Mouse (Mus musculus) hindbrain, embryonic 14.5 days (tissue): Measurements from ENCODE around the gene Tead1. TPM values are rescaled to one million over a fixed set of nuclear protein-coding genes. Genes with fewer than 3 reads are reported as not detected.

Experiments
- ATAC-seq: fragments of 200-750 bp; cut with Nextera tagmentation; 2 replicates; pipeline ENCODE4 v1.8.0; 2017; ENCODE audit warnings: moderate number of reproducible peaks, mild to moderate bottlenecking, moderate TSS enrichment, moderate library complexity; ENCODE audit not compliant: low FRiP score
- DNase-seq: peaks from one replicate; pipeline ENCODE4 v3.0.0-alpha.2; 2015; ENCODE audit warnings: low spot score
- H3K27ac ChIP-seq: fragments of 300-500 bp; sonication (generic); 2 replicates; pipeline ENCODE4 v1.5.1; 2014; ENCODE audit warnings: mild to moderate bottlenecking, moderate library complexity
- H3K27me3 ChIP-seq: fragments of 300-500 bp; sonication (generic); 2 replicates; pipeline ENCODE4 v1.6.1; 2014; ENCODE audit warnings: mild to moderate bottlenecking, low read length, mixed read lengths; ENCODE audit not compliant: control insufficient read depth, insufficient read depth
- H3K36me3 ChIP-seq: fragments of 300-500 bp; sonication (generic); replicated peaks from 2 replicates; pipeline ENCODE4 v1.6.1; 2014; ENCODE audit not compliant: control insufficient read depth, insufficient read depth
- H3K4me1 ChIP-seq: fragments of 300-500 bp; sonication (generic); replicated peaks from 2 replicates; pipeline ENCODE4 v1.6.1; 2014; ENCODE audit warnings: antibody characterized with exemption, low read length, mixed read lengths; ENCODE audit not compliant: control insufficient read depth, insufficient read depth
- H3K4me2 ChIP-seq: fragments of 300-500 bp; sonication (generic); replicated peaks from 2 replicates; pipeline ENCODE4 v1.6.1; 2014; ENCODE audit warnings: mild to moderate bottlenecking, moderate library complexity
- H3K4me3 ChIP-seq: fragments of 300-500 bp; sonication (generic); replicated peaks from 2 replicates; pipeline ENCODE4 v1.5.1; 2014; ENCODE audit warnings: mild to moderate bottlenecking, low read length
- H3K9ac ChIP-seq: fragments of 300-500 bp; sonication (generic); 2 replicates; pipeline ENCODE4 v1.6.1; 2014
- H3K9me3 ChIP-seq: fragments of 300-500 bp; sonication (generic); 2 replicates; pipeline ENCODE4 v1.6.1; 2016; ENCODE audit warnings: low read length; ENCODE audit not compliant: control insufficient read depth
- WGBS: fragments of 180-500 bp; shearing (Covaris S2); extraction: QIAGEN DNeasy Blood & Tissue Kit; methylation state at CpG from one replicate; pipeline ENCODE4 v1.1.7; 2014; 5-methylcytosine and 5-hydroxymethylcytosine counted together
- polyA plus RNA-seq: library from polyadenylated mRNA; unstranded; fragments of >200 nt; fragmentation: Nextera tagmentation; extraction: Ambion mirVana; gene quantifications from 2 replicates; pipeline ENCODE4 v1.2.1, GENCODE M21; 2014

The Tead1 gene
- polyA plus RNA-seq, 1 experiment from 2014 or later: 16.0 TPM

GRCm38 (mm10) chr7:112659816-112660215 is 19.3 kb upstream of the Tead1 start:
- Histone ChIP-seq H3K36me3 (no peaks in the 10 kb centered on the region), H3K9me3 (no peaks in the 10 kb centered on the region), H3K4me3 (no peak overlapping the region), H3K4me2 (no peak overlapping the region), H3K4me1 (peaks cover 16% of the 10 kb centered on the region; the same call in 1 of the 2 replicates), H3K9ac (no peak overlapping the region), H3K27ac (no peak overlapping the region), H3K27me3 (no peaks in the 10 kb centered on the region)
- ATAC-seq: no peak
- DNase-seq: no peak
- WGBS: 36% methylated on average over 5 of the region's 5 CpGs

- no peak overlapping the region for H3K4me2 ChIP-seq
- no peak for ATAC-seq
- DNase-seq: no peak
- no peaks in the 10 kb centered on the region for H3K27me3 ChIP-seq
- H3K36me3 ChIP-seq: no peaks in the 10 kb centered on the region
- H3K4me3 ChIP-seq: no peak overlapping the region
- H3K27ac ChIP-seq: no peak overlapping the region
- WGBS: 18% methylated on average over 1 of the region's 1 CpGs
- H3K9ac ChIP-seq: no peak overlapping the region
- peaks cover 16% of the 10 kb centered on the region; the same call in 1 of the 2 replicates for H3K4me1 ChIP-seq
- no peaks in the 10 kb centered on the region for H3K9me3 ChIP-seq
These were observed 18.8 kb upstream of the Tead1 start for GRCm38 (mm10) chr7:112660325-112660724.

DNA sequence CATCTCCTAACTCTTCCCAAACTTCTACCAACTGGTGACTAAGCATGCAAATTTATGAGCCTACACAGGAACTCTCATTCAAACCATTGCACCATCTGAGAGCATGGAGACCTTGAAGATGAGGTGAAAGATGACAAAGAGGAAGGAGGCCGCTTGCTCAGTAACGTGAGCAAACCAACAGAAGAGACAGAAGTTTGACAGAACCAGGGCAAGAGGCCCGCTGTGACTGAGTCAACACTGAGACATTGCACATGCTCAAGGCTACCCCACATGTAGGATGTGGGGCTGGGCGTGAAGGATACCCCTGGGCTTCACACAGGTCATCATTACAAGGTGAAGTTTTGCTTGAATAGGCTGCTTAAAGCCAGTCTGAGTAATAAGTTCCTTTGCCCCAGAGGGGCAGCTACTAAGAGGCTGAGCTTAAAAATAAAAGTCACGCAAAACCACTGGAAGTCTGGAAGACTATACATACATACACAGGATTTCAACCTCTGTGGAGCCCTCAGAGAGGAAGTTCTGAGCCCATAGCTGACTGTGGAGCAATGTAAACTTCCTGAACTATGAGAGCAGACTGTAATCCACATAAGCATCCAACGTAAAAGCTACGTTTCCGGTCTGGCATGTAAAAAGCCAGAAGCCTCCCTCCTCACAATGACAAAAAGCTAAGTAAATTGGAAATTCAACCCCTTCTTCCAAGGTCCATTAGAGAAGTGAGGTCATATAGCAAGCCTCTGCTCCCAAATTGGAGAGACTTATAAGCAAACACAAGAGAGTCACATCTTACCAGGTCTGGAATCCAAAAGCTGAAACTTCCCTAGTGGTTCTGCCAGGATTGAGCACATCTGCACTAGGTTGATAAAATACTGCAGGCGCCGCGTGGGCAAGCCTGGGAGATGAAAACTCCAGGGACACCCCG is 16.5 kb upstream of the Tead1 start:
- DNase-seq: no peak
- no peaks in the 10 kb centered on the region for H3K36me3 ChIP-seq
- H3K4me2 ChIP-seq: no peak overlapping the region; the same call in 1 of the 2 replicates
- H3K27me3 ChIP-seq: no peaks in the 10 kb centered on the region
- H3K9ac ChIP-seq: peak overlapping the region; percentile 24
- peaks cover 11% of the 10 kb centered on the region; the same call in 1 of the 2 replicates for H3K4me1 ChIP-seq
- H3K27ac ChIP-seq: 0 out of 2 replicates have a peak overlapping the region, but pooled peaks have one; percentile 41
- 67% methylated on average over 12 of the region's 12 CpGs for WGBS
- H3K4me3 ChIP-seq: no peak overlapping the region
- no peak for ATAC-seq
- H3K9me3 ChIP-seq: no peaks in the 10 kb centered on the region

DNA sequence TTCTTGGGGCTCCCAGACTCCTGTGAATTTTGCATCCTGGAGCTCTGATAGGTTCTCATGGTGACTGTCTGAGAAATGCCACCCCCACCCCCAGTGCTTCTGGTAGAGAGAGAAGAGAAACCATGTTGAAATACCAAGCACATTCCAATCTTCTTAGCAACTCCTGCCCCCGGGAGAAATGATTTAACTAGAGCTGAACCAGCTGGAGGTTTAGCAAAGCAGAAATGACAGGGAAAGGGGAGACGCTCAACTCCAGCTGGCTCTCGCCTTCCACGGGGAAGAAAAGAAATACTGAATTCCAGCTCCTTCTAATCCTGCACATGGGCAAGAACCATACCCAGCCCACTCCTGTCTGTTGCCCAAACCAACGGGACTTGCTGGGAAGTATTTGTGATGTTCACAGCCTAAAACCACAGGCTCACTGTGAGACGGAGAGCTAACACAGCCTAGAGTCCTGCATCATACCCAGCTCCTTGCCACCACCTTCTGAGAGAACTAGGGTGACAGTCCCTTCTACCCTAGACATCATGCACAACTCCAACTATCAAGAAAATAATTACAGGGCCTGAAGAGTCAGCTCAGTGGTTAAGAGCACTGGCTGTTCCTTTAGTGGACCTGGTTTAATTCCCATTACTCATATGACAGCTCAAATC is 15.7 kb upstream of the Tead1 start:
- no peak overlapping the region for H3K4me3 ChIP-seq
- peak overlapping the region; percentile 41; the same call in 1 of the 2 replicates for H3K27ac ChIP-seq
- ATAC-seq: no peak

GRCm38 (mm10) chr7:112669993-112670392 is 9.1 kb upstream of the Tead1 start:
- Histone ChIP-seq H3K9ac (no peak overlapping the region), H3K36me3 (no peaks in the 10 kb centered on the region), H3K4me2 (no peak overlapping the region), H3K4me3 (no peak overlapping the region), H3K27me3 (no peaks in the 10 kb centered on the region), H3K27ac (no peak overlapping the region), H3K9me3 (no peaks in the 10 kb centered on the region), H3K4me1 (no peaks in the 10 kb centered on the region)
- WGBS: 90% methylated on average over 2 of the region's 2 CpGs
- DNase-seq: no peak
- no peak for ATAC-seq

More for the DNA sequence above, 15.7 kb upstream of the Tead1 start:
- Histone ChIP-seq H3K9me3 (no peaks in the 10 kb centered on the region), H3K36me3 (no peaks in the 10 kb centered on the region), H3K27me3 (no peaks in the 10 kb centered on the region), H3K9ac (peak overlapping the region; percentile 24), H3K4me2 (no peak overlapping the region; the same call in 1 of the 2 replicates), H3K4me1 (peaks cover 11% of the 10 kb centered on the region; the same call in 1 of the 2 replicates)
- 29% methylated on average over 6 of the region's 6 CpGs for WGBS
- no peak for DNase-seq

DNA sequence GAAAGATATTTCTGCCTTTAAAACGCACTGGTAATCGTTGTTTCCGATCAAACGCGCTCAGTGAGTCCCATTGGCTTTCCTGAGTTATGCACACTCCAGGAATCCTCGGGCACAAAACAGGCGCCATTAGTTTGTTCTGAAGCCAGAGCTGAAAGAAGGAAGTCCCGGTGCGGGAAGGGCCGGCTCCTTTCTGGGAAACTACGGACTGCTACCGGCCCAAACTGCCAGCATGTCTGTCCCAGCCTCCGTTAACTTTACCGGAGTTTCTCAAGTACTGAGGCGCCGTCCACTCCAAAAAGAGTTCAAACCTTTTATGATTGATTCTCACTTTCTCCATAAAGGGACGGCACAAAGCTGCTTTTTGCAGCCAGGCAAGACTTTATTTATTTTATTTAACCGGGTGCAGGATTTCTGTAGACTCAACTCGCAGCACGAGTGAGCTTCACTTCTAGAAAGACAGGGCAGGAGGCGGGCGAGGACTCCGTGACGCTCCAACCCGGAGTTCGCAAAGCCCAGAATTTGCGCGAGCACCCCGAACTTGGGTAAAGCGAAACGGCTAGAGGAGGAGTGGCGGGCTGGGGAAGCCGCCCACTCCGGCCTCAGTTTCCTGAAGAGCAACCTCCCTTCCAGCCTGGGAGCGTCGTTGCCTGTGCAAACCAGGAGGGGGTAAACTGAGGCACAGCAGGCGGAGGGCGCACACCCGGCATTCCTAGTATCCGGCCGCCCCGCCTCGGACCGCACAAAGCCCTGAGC is 524 bp upstream of the Tead1 start:
- Histone ChIP-seq H3K9ac (peak overlapping the region; percentile 55), H3K4me1 (peaks cover 29% of the 10 kb centered on the region), H3K27me3 (0 out of 2 replicates have a peak, but pooled peaks cover 3% of the 10 kb centered on the region), H3K4me2 (peak overlapping the region; percentile 94), H3K9me3 (no peaks in the 10 kb centered on the region), H3K36me3 (no peaks in the 10 kb centered on the region), H3K27ac (peak overlapping the region; percentile 91), H3K4me3 (peak overlapping the region; percentile 91)
- ATAC-seq (peak; percentile 68), DNase-seq (peak; percentile 67)
- under 1% methylated on average over 44 of the region's 44 CpGs for WGBS

- ATAC-seq (peak; percentile 55), DNase-seq (peak; percentile 63)
- H3K27ac ChIP-seq: peak overlapping the region; percentile 91
- H3K4me3 ChIP-seq: peak overlapping the region; percentile 91
- H3K4me2 ChIP-seq: peak overlapping the region; percentile 94
- peaks cover 33% of the 10 kb centered on the region for H3K4me1 ChIP-seq
- H3K36me3 ChIP-seq: no peaks in the 10 kb centered on the region
- H3K27me3 ChIP-seq: 0 out of 2 replicates have a peak, but pooled peaks cover 3% of the 10 kb centered on the region
- peak overlapping the region; percentile 84 for H3K9ac ChIP-seq
- under 1% methylated on average over 62 of the region's 95 CpGs for whole genome bisulfite sequencing
- no peaks in the 10 kb centered on the region for H3K9me3 ChIP-seq
These were observed 561 bp downstream of the Tead1 start for GRCm38 (mm10) chr7:112679513-112680245.

- no peaks in the 10 kb centered on the region for H3K9me3 ChIP-seq
- peaks cover 43% of the 10 kb centered on the region for H3K4me1 ChIP-seq
- peak overlapping the region; percentile 91 for H3K4me3 ChIP-seq
- no peaks in the 10 kb centered on the region for H3K36me3 ChIP-seq
- H3K4me2 ChIP-seq: peak overlapping the region; percentile 94
- peak overlapping the region; percentile 84 for H3K9ac ChIP-seq
- WGBS: 2% methylated on average over 22 of the region's 22 CpGs
- H3K27ac ChIP-seq: peak overlapping the region; percentile 91
- peak; percentile 29; the same call in 1 of the 2 replicates for ATAC-seq
- H3K27me3 ChIP-seq: 0 out of 2 replicates have a peak, but pooled peaks cover 3% of the 10 kb centered on the region
- peak; percentile 57 for DNase-seq
These were observed 1.6 kb downstream of the Tead1 start for GRCm38 (mm10) chr7:112680498-112681251.
